Mouse (Mus musculus): ENCODE data around the gene Tnfrsf18. TPM values are rescaled to one million over a fixed set of nuclear protein-coding genes. Genes with fewer than 3 reads are reported as not detected.

The Tnfrsf18 gene
- total RNA-seq, 2 experiments from 2014 or later, result 0.45 to 0.49 TPM

DNA sequence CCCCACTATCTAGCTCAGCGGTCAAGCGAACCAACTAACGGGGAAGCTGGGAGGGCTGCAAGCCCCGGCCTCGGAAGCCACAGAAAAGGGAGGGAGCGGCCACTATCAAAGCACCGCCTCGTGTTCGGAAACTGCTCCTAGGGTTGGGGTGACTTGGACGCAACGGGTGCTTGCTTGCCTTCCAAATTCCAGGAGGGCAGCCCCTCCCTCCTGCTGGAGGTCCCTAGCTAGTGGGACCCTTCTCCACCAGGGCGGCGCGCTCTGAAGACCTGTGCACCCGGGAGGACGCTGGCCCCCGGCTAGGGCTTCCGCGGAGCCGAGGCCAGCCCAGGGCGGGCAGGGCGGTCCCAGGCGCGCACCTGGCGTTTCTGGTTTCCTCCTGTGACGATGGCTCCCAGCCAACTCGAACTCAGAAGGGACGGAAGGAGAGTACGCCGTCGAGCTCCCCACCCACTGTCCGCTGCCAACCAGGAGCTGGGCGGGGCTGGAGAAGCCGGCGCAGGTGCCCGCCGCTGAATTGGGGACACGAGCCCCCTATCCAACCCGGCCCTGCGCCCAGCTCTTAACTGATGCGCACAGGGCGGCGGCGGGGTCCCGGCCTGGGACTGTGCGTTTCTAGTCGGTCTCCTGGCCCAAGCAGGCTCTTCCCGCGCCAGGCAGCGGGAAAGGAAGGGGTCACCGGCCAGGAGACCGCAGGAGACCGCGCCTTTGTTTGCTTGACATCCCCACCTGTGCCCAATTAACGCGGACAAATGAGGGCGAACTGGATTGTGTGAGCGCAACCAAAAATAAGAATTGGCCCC, 51.7 kb downstream of the Tnfrsf18 start:
- peak; percentile 22 to 26 for DNase-seq

Small RNAs within 50 kb of the gene (microRNA-seq; reads per million reads assigned to microRNA genes)
- gene Mir200a, result 8.1 to 21.6 reads per million in 2 experiments
- 30.8 to 54.6 reads per million in 2 experiments for gene Mir200b
- 17.3 to 57.7 reads per million in 2 experiments for gene Mir429

Other genes with a start within 250 kb of the Tnfrsf18 start
- gene Tmem88b, start 240.3 kb upstream of the Tnfrsf18 start, total RNA-seq (2021), result under 1 TPM; 0.42 to 0.85 TPM
- gene Ankrd65, start 235.7 kb upstream of the Tnfrsf18 start, total RNA-seq (2021), result not detected
- gene Mrpl20, start 223.3 kb upstream of the Tnfrsf18 start, total RNA-seq (2021), result 10 to 100 TPM; 76.7 to 79.8 TPM
- gene Ccnl2, start 213.7 kb upstream of the Tnfrsf18 start, total RNA-seq (2021), result 10 to 100 TPM; 17.9 to 25.7 TPM
- gene Aurkaip1, start 194.9 kb upstream of the Tnfrsf18 start, total RNA-seq (2021), result 100 to 1,000 TPM; 106 to 108 TPM
- 10 to 100 TPM; 22.0 to 26.6 TPM for gene Mxra8, start 186.5 kb upstream of the Tnfrsf18 start, total RNA-seq (2021)
- 10 to 100 TPM; 45.0 to 51.5 TPM for gene Dvl1, start 178.8 kb upstream of the Tnfrsf18 start, total RNA-seq (2021)
- gene Tas1r3, start 162.8 kb upstream of the Tnfrsf18 start, total RNA-seq (2021), result under 1 TPM; 0.22 to 0.23 TPM
- gene Cptp, start 156.7 kb upstream of the Tnfrsf18 start, total RNA-seq (2021), result 1 to 10 TPM; 6.2 to 8.0 TPM
- gene Ints11, start 156.6 kb upstream of the Tnfrsf18 start, total RNA-seq (2021), result 10 to 100 TPM; 14.7 to 14.9 TPM
- gene Pusl1, start 134.4 kb upstream of the Tnfrsf18 start, total RNA-seq (2021), result 10 to 100 TPM; 10.4 to 12.8 TPM
- gene Acap3, start 134.3 kb upstream of the Tnfrsf18 start, total RNA-seq (2021), result 1 to 10 TPM; 8.6 to 8.8 TPM
- gene Ube2j2, start 82.3 kb upstream of the Tnfrsf18 start, total RNA-seq (2021), result 10 to 100 TPM; 53.0 to 55.9 TPM
- gene C1qtnf12, start 63.8 kb upstream of the Tnfrsf18 start, total RNA-seq (2021), result 10 to 100 TPM; 17.0 to 22.4 TPM
- gene B3galt6, start 33.5 kb upstream of the Tnfrsf18 start, total RNA-seq (2021), result 1 to 10 TPM; 2.7 to 3.1 TPM
- 10 to 100 TPM; 82.1 to 89.0 TPM for gene Sdf4, start 33.3 kb upstream of the Tnfrsf18 start, total RNA-seq (2021)
- 1 to 10 TPM in 1 of 2 experiments, under 1 TPM in 1; 0.25 to 1.0 TPM for gene Tnfrsf4, start 12.3 kb upstream of the Tnfrsf18 start, total RNA-seq (2021)
- gene Ttll10, start 33.2 kb downstream of the Tnfrsf18 start, total RNA-seq (2021), result under 1 TPM in 1 of 2 experiments, not detected in 1; 0.33 TPM
- 1 to 10 TPM; 2.0 to 3.0 TPM for gene 9430015G10Rik, start 83.8 kb downstream of the Tnfrsf18 start, total RNA-seq (2021)
- under 1 TPM; 0.07 to 0.15 TPM for gene Rnf223, start 104.3 kb downstream of the Tnfrsf18 start, total RNA-seq (2021)
- gene Agrn, start 171.3 kb downstream of the Tnfrsf18 start, total RNA-seq (2021), result 10 to 100 TPM; 22.6 to 24.7 TPM
- 1 to 10 TPM; 2.3 to 3.1 TPM for gene Isg15, start 174.7 kb downstream of the Tnfrsf18 start, total RNA-seq (2021)
- gene AW011738, start 177.1 kb downstream of the Tnfrsf18 start, total RNA-seq (2021), result 10 to 100 TPM in 1 of 2 experiments, 1 to 10 TPM in 1; 9.5 to 11.6 TPM
- 100 to 1,000 TPM; 265 to 319 TPM for gene Perm1, start 189.7 kb downstream of the Tnfrsf18 start, total RNA-seq (2021)
- 10 to 100 TPM; 10.1 to 11.0 TPM for gene Plekhn1, start 208.7 kb downstream of the Tnfrsf18 start, total RNA-seq (2021)
- 10 to 100 TPM; 22.9 to 27.0 TPM for gene Noc2l, start 209.8 kb downstream of the Tnfrsf18 start, total RNA-seq (2021)
- not detected for gene Samd11, start 229.5 kb downstream of the Tnfrsf18 start, total RNA-seq (2021)

All from heart, adult 18-20 months (tissue).